Mouse (Mus musculus): ENCODE results near the gene Cdh18. TPM values are rescaled to one million over a fixed set of nuclear protein-coding genes. Genes with fewer than 3 reads are reported as not detected.
"Not testable (repeated sequence)": the region's sequence is repeated elsewhere in the genome, so short reads cannot be mapped to it uniquely, and the experiment has no call there.

The Cdh18 gene
- polyA plus RNA-seq, 1 experiment: not detected

DNA sequence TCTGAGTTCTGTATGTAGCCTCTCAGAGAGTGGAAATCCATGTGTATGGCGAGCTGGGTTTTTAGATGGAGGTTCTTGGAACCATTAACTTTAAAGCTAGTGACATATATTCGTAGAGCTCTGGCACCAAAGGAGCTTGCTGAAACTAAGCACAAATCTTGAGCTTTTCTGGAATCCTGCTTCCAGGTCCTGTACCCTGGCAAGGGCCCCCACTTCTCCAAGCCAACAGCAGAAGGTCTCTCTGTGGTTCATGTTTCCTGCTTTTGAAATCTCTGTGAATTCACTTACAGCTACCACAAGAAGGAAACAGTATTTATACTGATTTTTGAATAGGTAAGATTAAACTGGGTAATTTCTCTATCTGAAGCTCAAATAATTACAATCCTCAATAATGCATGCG, 767.9 kb downstream of the Cdh18 start:
- Histone ChIP-seq H3K4me1 (ENCODE audit: control insufficient read depth, insufficient read depth, low read length) (no peaks in the 10 kb centered on the region), H3K27ac (ENCODE audit: control insufficient read depth, insufficient read depth, low read depth, low read length, poor library complexity) (no peak overlapping the region), H3K4me3 (replicated peaks; ENCODE audit: control insufficient read depth, low read depth, low read length) (no peak overlapping the region)
- TF ChIP-seq POLR2A (IDR thresholded peaks at IDR 0.05; ENCODE audit: borderline replicate concordance, control insufficient read depth, low read depth, low read length): no peak
- TF ChIP-seq CTCF (IDR thresholded peaks at IDR 0.05; ENCODE audit: control insufficient read depth, insufficient read depth, low read length): no peak
- 72% methylated on average over 3 of the region's 3 CpGs for WGBS

DNA sequence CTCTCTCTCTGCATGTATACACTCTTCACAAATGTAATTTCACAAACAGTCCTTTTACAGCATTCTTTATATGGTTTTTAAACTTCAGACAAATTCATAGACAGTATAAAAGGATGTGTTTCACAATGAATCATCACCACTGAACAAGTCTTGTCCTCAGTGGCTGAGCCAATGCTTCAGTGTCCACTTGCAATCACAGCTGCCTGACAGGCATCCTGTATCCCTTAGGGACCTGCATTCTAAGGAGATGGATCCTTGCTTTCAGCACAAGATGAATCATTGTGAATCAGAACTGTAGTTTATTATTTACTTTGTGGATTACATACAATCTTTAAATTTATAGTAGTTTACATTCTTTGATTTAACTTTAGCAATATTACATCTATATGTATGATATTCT, 768.6 kb downstream of the Cdh18 start:
- Histone ChIP-seq H3K4me3 (replicated peaks; ENCODE audit: control insufficient read depth, low read depth, low read length) (no peak overlapping the region), H3K4me1 (ENCODE audit: control insufficient read depth, insufficient read depth, low read length) (no peaks in the 10 kb centered on the region), H3K27ac (ENCODE audit: control insufficient read depth, insufficient read depth, low read depth, low read length, poor library complexity) (no peak overlapping the region)
- no peak for TF ChIP-seq POLR2A (IDR thresholded peaks at IDR 0.05; ENCODE audit: borderline replicate concordance, control insufficient read depth, low read depth, low read length)
- no peak for TF ChIP-seq CTCF (IDR thresholded peaks at IDR 0.05; ENCODE audit: control insufficient read depth, insufficient read depth, low read length)

DNA sequence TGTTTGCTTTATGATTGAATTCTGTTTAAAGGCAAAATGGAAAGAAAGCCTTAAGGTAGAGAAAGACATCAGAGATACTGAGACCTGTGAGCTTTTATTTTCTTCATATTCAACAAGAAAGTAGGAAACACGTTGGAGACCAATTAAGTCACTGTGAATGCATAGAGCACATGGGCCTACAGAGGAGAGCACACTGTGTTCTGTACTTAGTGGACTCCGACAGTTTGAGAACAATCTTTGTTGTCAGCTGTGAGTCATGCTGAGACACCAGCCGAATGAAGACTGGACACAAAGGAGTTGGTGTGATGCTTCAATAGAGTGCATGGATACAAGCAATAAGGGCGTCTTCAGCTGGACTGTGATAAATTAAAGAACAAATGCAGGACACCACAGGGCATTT, 791.5 kb downstream of the Cdh18 start:
- H3K4me3 ChIP-seq (replicated peaks; ENCODE audit: control insufficient read depth, low read depth, low read length); H3K4me1 ChIP-seq (ENCODE audit: control insufficient read depth, insufficient read depth, low read length); H3K27ac ChIP-seq (ENCODE audit: control insufficient read depth, insufficient read depth, low read depth, low read length, poor library complexity): not testable (repeated sequence)
- no CpG with 5 or more reads among the region's 4 CpGs for WGBS

DNA sequence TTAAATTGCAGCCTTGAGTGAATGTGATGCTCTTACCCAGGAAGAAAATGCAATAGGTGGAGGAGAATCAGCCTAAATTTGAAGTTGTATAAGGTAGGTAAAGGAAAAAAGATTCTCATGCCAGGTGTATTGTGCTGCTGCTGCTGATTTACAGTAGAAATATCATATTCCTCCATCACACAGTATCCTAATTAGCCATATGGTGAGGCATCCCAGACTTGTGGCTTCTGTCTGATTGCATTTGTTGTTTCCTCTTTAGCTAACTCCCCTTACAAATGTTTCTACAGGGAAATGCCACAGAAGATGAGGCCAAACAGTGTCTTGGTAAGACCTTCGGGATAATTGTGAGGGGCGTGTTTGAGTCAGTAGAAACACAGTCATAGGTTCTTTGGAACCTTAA, 802.3 kb downstream of the Cdh18 start:
- H3K27ac ChIP-seq (ENCODE audit: control insufficient read depth, insufficient read depth, low read depth, low read length, poor library complexity): no peak overlapping the region
- H3K4me3 ChIP-seq (replicated peaks; ENCODE audit: control insufficient read depth, low read depth, low read length): no peak overlapping the region
- WGBS: 62% methylated on average over 2 of the region's 2 CpGs
- H3K4me1 ChIP-seq (ENCODE audit: control insufficient read depth, insufficient read depth, low read length): no peaks in the 10 kb centered on the region
- TF ChIP-seq POLR2A (IDR thresholded peaks at IDR 0.05; ENCODE audit: borderline replicate concordance, control insufficient read depth, low read depth, low read length) (no peak), CTCF (IDR thresholded peaks at IDR 0.05; ENCODE audit: control insufficient read depth, insufficient read depth, low read length) (no peak)

DNA sequence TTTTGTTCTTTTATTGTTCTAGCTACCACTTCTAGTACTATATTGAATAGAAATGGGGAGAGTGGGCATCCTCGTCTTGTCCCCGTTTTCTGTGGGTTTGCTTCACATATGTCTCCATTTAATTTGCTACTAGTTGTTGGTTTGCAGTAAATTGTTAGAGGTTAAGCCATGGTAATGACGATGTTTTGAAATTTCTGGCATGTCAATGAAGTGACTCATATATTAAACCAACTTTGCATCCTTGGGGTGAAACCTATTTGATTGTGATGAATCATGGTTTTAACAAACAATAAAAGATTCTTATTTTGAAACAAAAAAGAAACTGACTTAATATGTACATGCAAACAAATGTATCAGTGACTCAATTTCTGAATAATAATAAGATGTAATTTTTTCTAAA, 817.5 kb downstream of the Cdh18 start:
- no peaks in the 10 kb centered on the region for H3K4me1 ChIP-seq (ENCODE audit: control insufficient read depth, insufficient read depth, low read length)
- H3K27ac ChIP-seq (ENCODE audit: control insufficient read depth, insufficient read depth, low read depth, low read length, poor library complexity): no peak overlapping the region
- TF ChIP-seq CTCF (IDR thresholded peaks at IDR 0.05; ENCODE audit: control insufficient read depth, insufficient read depth, low read length) (no peak), POLR2A (IDR thresholded peaks at IDR 0.05; ENCODE audit: borderline replicate concordance, control insufficient read depth, low read depth, low read length) (no peak)
- 81% methylated on average over 3 of the region's 3 CpGs for WGBS
- no peak overlapping the region for H3K4me3 ChIP-seq (replicated peaks; ENCODE audit: control insufficient read depth, low read depth, low read length)

DNA sequence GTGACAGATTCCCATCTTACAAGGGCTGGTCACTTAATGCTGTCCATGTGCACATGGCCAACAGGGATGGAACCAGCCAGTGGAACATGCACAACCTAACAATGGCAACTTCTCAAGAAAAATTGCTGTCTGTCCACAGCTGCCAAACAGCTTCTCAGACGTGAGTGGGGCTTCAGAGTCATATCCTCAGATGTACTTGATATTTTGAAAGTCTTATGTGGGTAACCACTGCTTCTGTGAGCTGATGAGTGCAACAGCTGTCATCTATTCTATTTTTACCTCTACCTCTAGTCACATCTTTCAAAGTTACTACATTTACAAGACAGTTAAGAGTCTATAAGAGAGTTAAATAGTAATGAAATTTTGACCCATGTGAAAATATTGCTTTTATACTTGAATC, 818.9 kb downstream of the Cdh18 start:
- 34% methylated on average over 1 of the region's 1 CpGs for WGBS
- Histone ChIP-seq H3K4me1 (ENCODE audit: control insufficient read depth, insufficient read depth, low read length) (no peaks in the 10 kb centered on the region), H3K4me3 (replicated peaks; ENCODE audit: control insufficient read depth, low read depth, low read length) (no peak overlapping the region), H3K27ac (ENCODE audit: control insufficient read depth, insufficient read depth, low read depth, low read length, poor library complexity) (no peak overlapping the region)
- TF ChIP-seq CTCF (IDR thresholded peaks at IDR 0.05; ENCODE audit: control insufficient read depth, insufficient read depth, low read length): no peak
- TF ChIP-seq POLR2A (IDR thresholded peaks at IDR 0.05; ENCODE audit: borderline replicate concordance, control insufficient read depth, low read depth, low read length): no peak

DNA sequence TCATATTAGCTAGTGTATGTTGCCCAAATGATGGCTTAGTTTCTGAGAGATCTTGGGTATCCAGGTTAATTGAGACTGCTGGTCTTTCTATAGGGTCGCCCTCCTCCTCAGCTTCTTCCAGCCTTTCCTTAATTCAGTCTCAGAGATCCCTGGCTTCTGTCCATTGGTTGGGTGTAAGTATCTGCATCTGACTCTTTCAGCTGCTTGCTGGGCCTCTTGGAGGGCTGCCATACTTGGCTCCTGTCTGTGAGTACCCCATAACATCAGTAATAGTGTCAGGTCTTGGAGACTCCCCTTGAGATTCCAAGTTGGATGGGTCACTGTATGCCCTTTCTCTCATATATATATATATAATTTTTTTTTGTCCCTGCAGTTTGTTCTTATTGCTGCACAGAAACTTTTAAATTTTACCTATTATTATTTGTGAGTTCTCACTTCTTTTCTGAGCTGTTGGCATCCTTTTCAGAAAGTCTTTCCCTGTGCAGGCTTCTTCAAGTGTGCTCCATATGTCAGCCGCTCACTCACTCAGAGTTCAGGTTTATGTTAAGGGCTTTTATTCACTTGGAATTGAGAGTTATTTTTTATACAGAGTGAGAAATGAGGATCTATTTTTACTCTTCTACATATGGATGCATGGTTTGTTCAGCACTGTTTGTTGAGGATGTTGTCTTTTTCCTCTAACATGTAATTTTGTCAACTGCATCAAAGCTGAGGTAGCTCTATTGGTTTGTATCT, 829.4 kb downstream of the Cdh18 start:
- WGBS: 77% methylated on average over 2 of the region's 2 CpGs
- no peak overlapping the region for H3K4me3 ChIP-seq (replicated peaks; ENCODE audit: control insufficient read depth, low read depth, low read length)
- no peaks in the 10 kb centered on the region for H3K4me1 ChIP-seq (ENCODE audit: control insufficient read depth, insufficient read depth, low read length)
- no peak for TF ChIP-seq POLR2A (IDR thresholded peaks at IDR 0.05; ENCODE audit: borderline replicate concordance, control insufficient read depth, low read depth, low read length)
- no peak for TF ChIP-seq CTCF (IDR thresholded peaks at IDR 0.05; ENCODE audit: control insufficient read depth, insufficient read depth, low read length)
- no peak overlapping the region for H3K27ac ChIP-seq (ENCODE audit: control insufficient read depth, insufficient read depth, low read depth, low read length, poor library complexity)

DNA sequence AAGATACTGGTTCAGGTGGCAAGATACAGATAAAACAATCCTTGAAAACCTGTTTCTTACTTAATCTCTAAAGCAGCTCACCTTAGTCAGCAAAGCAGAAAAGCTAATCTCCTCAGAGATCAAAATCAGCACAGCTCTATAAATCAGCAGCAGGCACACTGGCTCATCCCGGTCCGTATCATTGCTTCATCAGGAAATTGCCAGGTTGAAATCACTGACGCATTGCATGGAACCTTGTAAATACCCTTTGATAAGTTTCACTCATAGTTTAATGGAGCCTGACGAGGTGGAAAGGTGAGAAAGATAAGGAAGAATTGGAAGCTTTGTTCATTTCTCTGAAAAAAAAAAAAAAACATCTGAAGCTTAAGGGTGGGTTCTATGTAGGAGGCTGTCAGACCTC, 837.0 kb downstream of the Cdh18 start:
- Histone ChIP-seq H3K4me1 (ENCODE audit: control insufficient read depth, insufficient read depth, low read length) (no peaks in the 10 kb centered on the region), H3K4me3 (replicated peaks; ENCODE audit: control insufficient read depth, low read depth, low read length) (no peak overlapping the region), H3K27ac (ENCODE audit: control insufficient read depth, insufficient read depth, low read depth, low read length, poor library complexity) (no peak overlapping the region)
- 68% methylated on average over 4 of the region's 4 CpGs for WGBS
- TF ChIP-seq CTCF (IDR thresholded peaks at IDR 0.05; ENCODE audit: control insufficient read depth, insufficient read depth, low read length) (no peak), POLR2A (IDR thresholded peaks at IDR 0.05; ENCODE audit: borderline replicate concordance, control insufficient read depth, low read depth, low read length) (no peak)

DNA sequence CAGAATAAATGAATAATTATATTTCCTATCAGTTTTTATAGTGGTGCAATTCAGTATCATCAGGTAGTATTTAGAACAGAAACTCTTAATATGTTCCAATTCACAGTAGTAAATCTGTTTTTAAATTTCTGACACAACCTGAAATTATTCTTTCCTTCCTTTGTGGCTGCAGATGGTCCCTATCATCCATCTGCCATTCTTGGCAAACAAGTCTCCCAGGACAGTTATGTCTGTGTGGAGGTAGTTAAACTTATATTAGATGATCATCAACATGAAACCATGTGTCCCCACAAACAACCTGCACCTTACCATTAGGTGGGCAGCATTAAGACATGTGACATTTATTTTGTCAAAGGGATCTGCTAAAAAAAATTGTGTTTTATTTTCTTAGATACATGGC, 847.8 kb downstream of the Cdh18 start:
- TF ChIP-seq CTCF (IDR thresholded peaks at IDR 0.05; ENCODE audit: control insufficient read depth, insufficient read depth, low read length) (no peak), POLR2A (IDR thresholded peaks at IDR 0.05; ENCODE audit: borderline replicate concordance, control insufficient read depth, low read depth, low read length) (no peak)

More for the DNA sequence above, 847.8 kb downstream of the Cdh18 start:
- Histone ChIP-seq H3K27ac (ENCODE audit: control insufficient read depth, insufficient read depth, low read depth, low read length, poor library complexity) (no peak overlapping the region), H3K4me1 (ENCODE audit: control insufficient read depth, insufficient read depth, low read length) (no peaks in the 10 kb centered on the region), H3K4me3 (replicated peaks; ENCODE audit: control insufficient read depth, low read depth, low read length) (no peak overlapping the region)
